Mouse (Mus musculus) CD8-positive naive resting alpha-beta T cell, adult 2 months (primary cell): ENCODE data around the gene Ankmy2.

Source experiments
- DNase-seq, 2 experiments: peaks; one replicate each; pipeline ENCODE4 v3.0.0; 2022; ENCODE audit warnings: low read depth in 2 of 2, low spot score in 2 of 2

The Ankmy2 gene

GRCm38 (mm10) chr12:36241171-36241570 is 84.3 kb downstream of the Ankmy2 start:
- DNase-seq, result no peak
